Mouse (Mus musculus) MEL (cell line): ENCODE results near the gene Maml3. TPM values are rescaled to one million over a fixed set of nuclear protein-coding genes. Genes with fewer than 3 reads are reported as not detected.

Experiments used
- DNase-seq: peaks from one replicate; pipeline ENCODE4 v3.0.0; 2011; ENCODE audit warnings: low read depth, low spot score
- H3K27ac ChIP-seq: 2 replicates; pipeline ENCODE4 v1.5.1; 2012; ENCODE audit warnings: low read depth, mild to moderate bottlenecking, control low read depth, low read length, moderate library complexity; ENCODE audit not compliant: control insufficient read depth
- H3K27me3 ChIP-seq, 2 experiments: fragments of 150-350 bp in 1 of 2; sonication (generic) in 1 of 2; 2 replicates each; pipeline ENCODE4 v1.6.1; 2012; ENCODE audit warnings: low read length in 2 of 2, mild to moderate bottlenecking in 2 of 2, improper control_type of control experiment in 1 of 2, moderate library complexity in 1 of 2; ENCODE audit not compliant: insufficient read depth in 2 of 2, control insufficient read depth in 1 of 2
- H3K36me3 ChIP-seq, 2 experiments: 2 replicates each; pipeline ENCODE4 v1.6.1; 2012 to 2014; ENCODE audit warnings: low read length in 2 of 2, improper control_type of control experiment in 1 of 2, inconsistent platforms in 1 of 2, mild to moderate bottlenecking in 1 of 2; ENCODE audit not compliant: insufficient read depth in 2 of 2, control insufficient read depth in 1 of 2
- H3K4me1 ChIP-seq, 2 experiments: fragments of 150-350 bp in 1 of 2; sonication (generic) in 1 of 2; 2 replicates each; pipeline ENCODE4 v1.6.1; 2012; ENCODE audit warnings: low read length in 2 of 2, improper control_type of control experiment in 1 of 2, mild to moderate bottlenecking in 1 of 2; ENCODE audit not compliant: insufficient read depth in 2 of 2, control insufficient read depth in 1 of 2
- H3K4me3 ChIP-seq, 2 experiments: fragments of 150-350 bp in 1 of 2; sonication (generic) in 1 of 2; 2 replicates each; pipeline ENCODE4 v1.5.1; 2012; ENCODE audit warnings: low read depth in 2 of 2, low read length in 2 of 2, mild to moderate bottlenecking in 2 of 2, moderate library complexity in 2 of 2, control low read depth in 1 of 2, improper control_type of control experiment in 1 of 2; ENCODE audit not compliant: control insufficient read depth in 1 of 2, insufficient read depth in 1 of 2
- H3K79me2 ChIP-seq: 2 replicates; pipeline ENCODE4 v1.6.1; 2012; ENCODE audit warnings: mild to moderate bottlenecking, low read length, moderate library complexity; ENCODE audit not compliant: control insufficient read depth, poor library complexity, insufficient read depth
- H3K9ac ChIP-seq: 2 replicates; pipeline ENCODE4 v1.6.1; 2012; ENCODE audit warnings: low read depth, mild to moderate bottlenecking, control low read depth, low read length, moderate library complexity; ENCODE audit not compliant: control insufficient read depth, poor library complexity, severe bottlenecking
- H3K9me3 ChIP-seq: fragments of 150-350 bp; sonication (generic); replicated peaks from 2 replicates; pipeline ENCODE4 v1.6.1; 2012; ENCODE audit warnings: mild to moderate bottlenecking, low read length, improper control_type of control experiment, moderate library complexity; ENCODE audit not compliant: insufficient read depth
- CTCF ChIP-seq, 3 experiments: IDR thresholded peaks in 2 of 3; conservative IDR thresholded peaks in 1 of 3; 2 replicates each; pipeline ENCODE4 v1.5.1; 2011 to 2012; ENCODE audit warnings: low read length in 3 of 3, low read depth in 2 of 3, mild to moderate bottlenecking in 2 of 3, improper control_type of control experiment in 1 of 3, inconsistent platforms in 1 of 3, mixed read lengths in 1 of 3, moderate library complexity in 1 of 3; ENCODE audit not compliant: control insufficient read depth in 1 of 3, insufficient read depth in 1 of 3, poor library complexity in 1 of 3, severe bottlenecking in 1 of 3
- EP300 ChIP-seq, 2 experiments: IDR thresholded peaks; 2 replicates each; pipeline ENCODE4 v1.6.1; 2011; ENCODE audit warnings: improper control_type of control experiment in 2 of 2, low read length in 2 of 2, low read depth in 1 of 2, mild to moderate bottlenecking in 1 of 2
- GATA1 ChIP-seq: IDR thresholded peaks from 2 replicates; pipeline ENCODE4 v1.6.1; 2011; ENCODE audit warnings: low read depth, low read length, improper control_type of control experiment
- HCFC1 ChIP-seq: IDR thresholded peaks from 2 replicates; pipeline ENCODE4 v1.6.1; 2012; ENCODE audit warnings: low read depth, mild to moderate bottlenecking, inconsistent platforms, low read length, improper control_type of control experiment, moderate library complexity
- JUND ChIP-seq: IDR thresholded peaks from 2 replicates; pipeline ENCODE4 v1.6.1; 2011; ENCODE audit warnings: low read depth, mild to moderate bottlenecking, improper control_type of control experiment, low read length
- KAT2A ChIP-seq: conservative IDR thresholded peaks from 2 replicates; pipeline ENCODE4 v1.6.1; 2012; ENCODE audit warnings: low read depth, low read length, improper control_type of control experiment, inconsistent platforms
- MAX ChIP-seq: IDR thresholded peaks from 2 replicates; pipeline ENCODE4 v1.6.1; 2011; ENCODE audit warnings: low read length, improper control_type of control experiment
- MAZ ChIP-seq: IDR thresholded peaks from 2 replicates; pipeline ENCODE4 v1.6.1; 2012; ENCODE audit warnings: low read depth, mild to moderate bottlenecking, inconsistent platforms, low read length, improper control_type of control experiment
- MYB ChIP-seq: IDR thresholded peaks from 2 replicates; pipeline ENCODE4 v1.6.1; 2011; ENCODE audit warnings: mild to moderate bottlenecking, low read depth, low read length, improper control_type of control experiment
- NELFE ChIP-seq: IDR thresholded peaks from 2 replicates; pipeline ENCODE4 v1.6.1; 2011; ENCODE audit warnings: low read depth, low read length, improper control_type of control experiment
- POLR2A ChIP-seq, 2 experiments: IDR thresholded peaks; 2 replicates each; pipeline ENCODE4 v1.6.1; 2011 to 2012; ENCODE audit warnings: low read length in 2 of 2, mild to moderate bottlenecking in 2 of 2, control low read depth in 1 of 2, improper control_type of control experiment in 1 of 2, low read depth in 1 of 2, moderate library complexity in 1 of 2; ENCODE audit not compliant: control insufficient read depth in 1 of 2, insufficient read depth in 1 of 2, poor library complexity in 1 of 2
- POLR2AphosphoS2 ChIP-seq: IDR thresholded peaks from 2 replicates; pipeline ENCODE4 v1.6.1; 2011; ENCODE audit warnings: low read length, improper control_type of control experiment
- POLR2AphosphoS5 ChIP-seq: IDR thresholded peaks from 2 replicates; pipeline ENCODE4 v1.6.1; 2012; ENCODE audit warnings: low read depth, borderline replicate concordance, mild to moderate bottlenecking, inconsistent platforms, low read length, moderate library complexity, mixed read lengths
- RAD21 ChIP-seq: IDR thresholded peaks from 2 replicates; pipeline ENCODE4 v1.6.1; 2011; ENCODE audit warnings: mild to moderate bottlenecking, low read depth, low read length, improper control_type of control experiment
- SMC3 ChIP-seq: IDR thresholded peaks from 2 replicates; pipeline ENCODE4 v1.6.1; 2011; ENCODE audit warnings: low read depth, low read length, improper control_type of control experiment
- UBTF ChIP-seq: IDR thresholded peaks from 2 replicates; pipeline ENCODE4 v1.6.1; 2012; ENCODE audit warnings: low read depth, mild to moderate bottlenecking, inconsistent platforms, low read length, improper control_type of control experiment, moderate library complexity, borderline replicate concordance; ENCODE audit not compliant: insufficient read depth
- USF1 ChIP-seq: IDR thresholded peaks from 2 replicates; pipeline ENCODE4 v1.6.1; 2014; ENCODE audit warnings: low read depth, mild to moderate bottlenecking, inconsistent platforms, low read length, improper control_type of control experiment, moderate library complexity
- USF2 ChIP-seq, 2 experiments: IDR thresholded peaks; 2 replicates each; pipeline ENCODE4 v1.6.1; 2011 to 2012; ENCODE audit warnings: improper control_type of control experiment in 2 of 2, low read length in 2 of 2, borderline replicate concordance in 1 of 2, inconsistent platforms in 1 of 2, low read depth in 1 of 2, mild to moderate bottlenecking in 1 of 2; ENCODE audit not compliant: insufficient read depth in 1 of 2
- polyA plus RNA-seq, 2 experiments: library from polyadenylated mRNA; stranded (reverse) in 1 of 2; unstranded in 1 of 2; fragments of >175 nt in 1 of 2; fragments of >200 nt in 1 of 2; gene quantifications; 2 replicates each; pipeline versions ENCODE4 v1.2.1 to v1.2.4; 2012; ENCODE audit warnings: low replicate concordance in 2 of 2, low read depth in 1 of 2; ENCODE audit not compliant: insufficient read length in 2 of 2, insufficient read depth in 1 of 2, missing spikeins in 1 of 2
- total RNA-seq: library from RNA; depleted of rRNA; stranded (reverse); fragments of 300-350 nt; gene quantifications from 2 replicates; pipeline ENCODE4 v1.2.3, GENCODE M21; 2012

Maml3 gene
- total and polyA plus RNA-seq, 3 experiments, result 2.0 to 4.1 TPM; not detected in 1

GRCm38 (mm10) chr3:51894514-51894913 lies 210.4 kb downstream of the Maml3 start:
- TF ChIP-seq CTCF (IDR thresholded peaks at IDR 0.05 in 2 of 3, conservative IDR thresholded peaks at IDR 0.05 in 1 of 3; ENCODE audit: control insufficient read depth in 1 of 3, insufficient read depth in 1 of 3, low read depth in 2 of 3, low read length in 3 of 3, poor library complexity in 1 of 3, severe bottlenecking in 1 of 3) (peak; percentile 23 to 31 (median 27); a peak in 4 of 6 replicates), SMC3 (peak; percentile 19; the same call in 1 of the 2 replicates), NELFE (no peak), MYB (no peak), RAD21 (peak; percentile 24)
- TF ChIP-seq, all 39 proteins: peak for 3
- Histone ChIP-seq H3K79me2 (no peaks in the 10 kb centered on the region), H3K36me3 (no peaks in the 10 kb centered on the region), H3K4me1 (no peaks in the 10 kb centered on the region), H3K9me3 (no peaks in the 10 kb centered on the region), H3K4me3 (no peak overlapping the region), H3K27ac (no peak overlapping the region), H3K9ac (no peak overlapping the region), H3K27me3 (no peaks in the 10 kb centered on the region)
- peak; percentile 19 for DNase-seq

DNA sequence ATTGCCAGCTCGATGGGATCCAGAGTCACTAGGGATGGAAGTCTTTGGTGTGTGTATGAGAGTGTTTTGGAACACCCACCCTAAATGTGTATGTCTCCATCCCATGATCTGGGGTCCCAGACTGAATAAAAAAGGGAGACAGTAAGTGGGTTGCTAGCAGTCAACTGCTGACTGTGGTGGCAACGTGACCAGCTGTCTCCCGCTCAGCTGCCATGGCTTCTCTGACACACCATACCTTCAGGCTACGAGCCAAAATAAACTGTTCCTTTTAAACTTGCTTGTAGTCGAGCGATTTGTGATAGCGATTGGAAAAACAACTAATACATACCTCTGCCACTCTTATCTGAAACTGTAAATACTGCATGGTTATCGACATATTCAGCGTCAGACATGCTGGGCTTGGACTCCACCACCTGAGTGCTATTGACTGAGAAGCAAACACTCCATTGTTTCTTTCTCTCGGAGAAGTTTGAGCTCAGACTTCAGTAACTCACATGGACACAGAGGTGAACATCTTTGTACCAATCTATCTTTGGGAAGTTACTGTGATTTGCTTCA lies 213.2 kb downstream of the Maml3 start:
- Histone ChIP-seq H3K4me1 (no peaks in the 10 kb centered on the region), H3K27me3 (no peaks in the 10 kb centered on the region), H3K9ac (no peak overlapping the region), H3K4me3 (no peak overlapping the region), H3K27ac (no peak overlapping the region), H3K36me3 (no peaks in the 10 kb centered on the region), H3K9me3 (no peaks in the 10 kb centered on the region), H3K79me2 (no peaks in the 10 kb centered on the region)
- DNase-seq, result no peak
- TF ChIP-seq GATA1 (no peak), USF2 (IDR thresholded peaks at IDR 0.05; ENCODE audit: borderline replicate concordance in 1 of 2, insufficient read depth in 1 of 2, low read depth in 1 of 2, low read length in 2 of 2) (no peak), MAX (no peak), USF1 (no peak), KAT2A (no peak), POLR2A (IDR thresholded peaks at IDR 0.05; ENCODE audit: control insufficient read depth in 1 of 2, insufficient read depth in 1 of 2, low read depth in 1 of 2, low read length in 2 of 2, poor library complexity in 1 of 2) (no peak), POLR2AphosphoS5 (no peak), POLR2AphosphoS2 (no peak), UBTF (no peak), SMC3 (no peak), MAZ (no peak), JUND (no peak), HCFC1 (no peak), EP300 (IDR thresholded peaks at IDR 0.05; ENCODE audit: low read depth in 1 of 2, low read length in 2 of 2) (no peak)
